Mouse (Mus musculus) bone marrow, adult 2 months (tissue): ENCODE data around the gene Dalrd3.

Experiments
- CTCF ChIP-seq: fragments of 200-500 bp; IDR thresholded peaks from 2 replicates; pipeline ENCODE4 v1.5.1; 2011; ENCODE audit warnings: low read length, control low read depth; ENCODE audit not compliant: control insufficient read depth, insufficient read depth
- POLR2A ChIP-seq: fragments of 200-500 bp; IDR thresholded peaks from 2 replicates; pipeline ENCODE4 v1.6.1; 2011; ENCODE audit warnings: low read depth, mild to moderate bottlenecking, control low read depth, low read length, borderline replicate concordance; ENCODE audit not compliant: control insufficient read depth

- TF ChIP-seq CTCF (no peak), POLR2A (no peak)
These were observed 2.6 kb downstream of the Dalrd3 start for GRCm38 (mm10) chr9:108572321-108572720.
